Mouse (Mus musculus) G1E (cell line): ENCODE measurements around the gene Hectd4. TPM values are rescaled to one million over a fixed set of nuclear protein-coding genes. Genes with fewer than 3 reads are reported as not detected.

Experiments
- ATAC-seq: 2 replicates; pipeline ENCODE4 v1.8.0; 2016; ENCODE audit warnings: mild to moderate bottlenecking; ENCODE audit not compliant: insufficient number of reproducible peaks, poor library complexity, low FRiP score, severe bottlenecking; ENCODE audit errors: extremely low read depth
- DNase-seq: peaks from one replicate; pipeline ENCODE4 v3.0.0; 2012; ENCODE audit warnings: low spot score
- H3K27me3 ChIP-seq: 2 replicates; pipeline ENCODE4 v1.6.1; 2012; ENCODE audit warnings: mild to moderate bottlenecking, low read length, inconsistent platforms; ENCODE audit not compliant: insufficient read depth
- H3K36me3 ChIP-seq: replicated peaks from 2 replicates; pipeline ENCODE3; 2012; ENCODE audit warnings: mild to moderate bottlenecking, inconsistent platforms
- H3K4me1 ChIP-seq: 2 replicates; pipeline ENCODE4 v1.6.1; 2012; ENCODE audit warnings: low read depth, low read length, inconsistent platforms, mixed read lengths; ENCODE audit not compliant: insufficient read depth
- H3K4me3 ChIP-seq: 2 replicates; pipeline ENCODE4 v1.5.1; 2012; ENCODE audit warnings: low read depth, mild to moderate bottlenecking, inconsistent platforms, low read length, moderate library complexity, mixed read lengths
- H3K9me3 ChIP-seq: replicated peaks from 2 replicates; pipeline ENCODE4 v1.6.1; 2012; ENCODE audit warnings: inconsistent platforms
- CTCF ChIP-seq: IDR thresholded peaks from 2 replicates; pipeline ENCODE4 v1.5.1; 2012; ENCODE audit warnings: low read depth, low read length, inconsistent platforms, mixed read lengths
- GATA1 ChIP-seq: IDR thresholded peaks from 2 replicates; pipeline ENCODE4 v1.6.1; 2012; ENCODE audit warnings: borderline replicate concordance, low read length, inconsistent platforms, mixed read lengths
- GATA2 ChIP-seq: IDR thresholded peaks from 2 replicates; pipeline ENCODE4 v1.6.1; 2012; ENCODE audit warnings: low read depth, low read length, inconsistent platforms, borderline replicate concordance
- POLR2AphosphoS5 ChIP-seq: IDR thresholded peaks from 2 replicates; pipeline ENCODE4 v1.6.1; 2012; ENCODE audit warnings: low read depth, low read length, inconsistent platforms; ENCODE audit not compliant: insufficient replicate concordance
- TAL1 ChIP-seq: conservative IDR thresholded peaks from 2 replicates; pipeline ENCODE4 v1.6.1; 2012; ENCODE audit warnings: low read depth, low read length, inconsistent platforms, mixed read lengths
- polyA plus RNA-seq: library from polyadenylated mRNA; stranded (reverse); fragments of >175 nt; gene quantifications from 2 replicates; pipeline ENCODE4 v1.2.3, GENCODE M21; 2012
- total RNA-seq, 2 experiments: library from RNA; stranded (forward) in 1 of 2; stranded (reverse) in 1 of 2; fragments of 200-1000 nt in 1 of 2; fragments of >200 nt in 1 of 2; fragmentation: Nextera tagmentation in 1 of 2; gene quantifications; 2 replicates each; pipeline ENCODE4 v1.2.3; 2014 to 2017

Hectd4 gene
- 83.9 and 177 TPM in 2 replicates for total RNA-seq (2014; fragmentation: Nextera tagmentation)
- total RNA-seq (2017), result 19.6 and 22.8 TPM in 2 replicates
- 16.4 and 22.8 TPM in 2 replicates for polyA plus RNA-seq

- ATAC-seq (peak; percentile 58), DNase-seq (peak; percentile 69)
- Histone ChIP-seq H3K4me1 (peaks cover 41% of the 10 kb centered on the region), H3K36me3 (peaks cover 5% of the 10 kb centered on the region), H3K9me3 (no peaks in the 10 kb centered on the region), H3K27me3 (no peaks in the 10 kb centered on the region), H3K4me3 (peak within 1 kb of the TSS; percentile 88)
- TF ChIP-seq GATA2 (no peak), TAL1 (no peak), CTCF (no peak), POLR2AphosphoS5 (no peak), GATA1 (no peak)
Observed at GRCm38 (mm10) chr5:121219980-121220731, at the start of gene Hectd4. Gene Hectd4 (plus strand): TSS chr5:121220219.

- Histone ChIP-seq H3K36me3 (peaks cover 80% of the 10 kb centered on the region), H3K27me3 (no peaks in the 10 kb centered on the region), H3K4me1 (peaks cover 19% of the 10 kb centered on the region), H3K9me3 (no peaks in the 10 kb centered on the region), H3K4me3 (no peak overlapping the region)
- ATAC-seq (no peak), DNase-seq (no peak)
- TF ChIP-seq GATA2, result no peak
- no peak for TF ChIP-seq GATA1
Observed at GRCm38 (mm10) chr5:121172835-121173234, 47.2 kb upstream of the Hectd4 start.

DNA sequence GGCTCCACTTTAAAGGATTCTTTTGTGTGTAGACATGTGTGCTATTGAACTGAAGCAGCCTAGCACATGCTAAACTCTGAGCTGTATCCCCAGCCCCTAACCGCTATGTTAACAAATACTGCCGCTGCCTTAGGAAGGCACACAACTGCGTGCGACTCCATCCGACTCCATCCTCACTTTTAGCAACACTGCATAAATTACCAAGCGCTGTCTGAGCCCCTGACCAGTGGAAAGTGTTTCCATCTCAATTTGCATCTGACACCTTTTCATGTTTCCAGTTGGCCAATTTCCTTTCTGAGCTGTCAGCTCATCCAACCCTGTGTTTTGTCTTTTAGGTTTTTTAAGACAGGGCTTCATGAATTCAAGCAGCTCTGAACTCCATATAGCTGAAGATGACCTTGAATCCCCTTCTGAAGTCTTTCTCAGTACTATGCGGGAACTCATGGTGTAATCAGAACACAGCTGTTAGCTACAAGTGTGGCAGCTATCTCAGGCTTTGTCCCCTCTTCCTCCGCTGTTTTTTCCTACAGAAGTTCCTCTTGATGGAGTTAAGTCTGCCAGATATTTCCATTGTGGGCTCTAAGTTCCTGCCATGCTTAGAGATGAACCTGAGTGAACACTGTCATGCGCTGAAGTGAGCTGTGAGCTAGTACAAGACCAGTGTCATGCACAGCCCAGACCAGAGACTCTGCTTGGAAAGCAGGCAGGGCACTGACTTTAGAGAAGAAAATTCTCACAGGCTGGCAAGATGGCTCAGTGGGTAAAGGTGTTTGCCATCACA lies 40.8 kb upstream of the Hectd4 start:
- Histone ChIP-seq H3K27me3 (no peaks in the 10 kb centered on the region), H3K36me3 (peaks cover 77% of the 10 kb centered on the region), H3K4me1 (peaks cover 13% of the 10 kb centered on the region), H3K9me3 (no peaks in the 10 kb centered on the region), H3K4me3 (no peak overlapping the region)
- ATAC-seq (no peak), DNase-seq (no peak)
- TF ChIP-seq GATA2, result no peak
- TF ChIP-seq POLR2AphosphoS5, result no peak
- no peak for TF ChIP-seq CTCF
- TF ChIP-seq GATA1, result no peak
- no peak for TF ChIP-seq TAL1

- Histone ChIP-seq H3K9me3 (no peaks in the 10 kb centered on the region), H3K4me1 (peaks cover 38% of the 10 kb centered on the region), H3K27me3 (no peaks in the 10 kb centered on the region), H3K4me3 (no peak overlapping the region), H3K36me3 (peaks cover 84% of the 10 kb centered on the region)
- no peak for DNase-seq
- no peak for ATAC-seq
- TF ChIP-seq GATA2 (no peak), TAL1 (no peak), CTCF (no peak), GATA1 (no peak), POLR2AphosphoS5 (no peak)
Observed at GRCm38 (mm10) chr5:121183269-121183668, 36.8 kb upstream of the Hectd4 start.

GRCm38 (mm10) chr5:121184375-121184774 lies 35.6 kb upstream of the Hectd4 start:
- ATAC-seq (no peak), DNase-seq (no peak)
- H3K36me3 ChIP-seq, result peaks cover 84% of the 10 kb centered on the region
- no peaks in the 10 kb centered on the region for H3K27me3 ChIP-seq
- no peak overlapping the region for H3K4me3 ChIP-seq
- no peaks in the 10 kb centered on the region for H3K9me3 ChIP-seq
- TF ChIP-seq GATA2, result no peak
- TF ChIP-seq TAL1, result no peak
- TF ChIP-seq POLR2AphosphoS5, result no peak
- no peak for TF ChIP-seq CTCF
- no peak for TF ChIP-seq GATA1
- peaks cover 47% of the 10 kb centered on the region for H3K4me1 ChIP-seq

- H3K4me3 ChIP-seq, result no peak overlapping the region
- no peak for DNase-seq
- H3K4me1 ChIP-seq, result peaks cover 51% of the 10 kb centered on the region
- TF ChIP-seq GATA2 (no peak), TAL1 (no peak), GATA1 (no peak), CTCF (no peak), POLR2AphosphoS5 (no peak)
- peaks cover 78% of the 10 kb centered on the region for H3K36me3 ChIP-seq
- H3K27me3 ChIP-seq, result no peaks in the 10 kb centered on the region
- no peaks in the 10 kb centered on the region for H3K9me3 ChIP-seq
- ATAC-seq, result peak; percentile 40; the same call in 1 of the 2 replicates
Observed at GRCm38 (mm10) chr5:121184945-121185551, 35.0 kb upstream of the Hectd4 start.
